In the genomic region with DNA sequence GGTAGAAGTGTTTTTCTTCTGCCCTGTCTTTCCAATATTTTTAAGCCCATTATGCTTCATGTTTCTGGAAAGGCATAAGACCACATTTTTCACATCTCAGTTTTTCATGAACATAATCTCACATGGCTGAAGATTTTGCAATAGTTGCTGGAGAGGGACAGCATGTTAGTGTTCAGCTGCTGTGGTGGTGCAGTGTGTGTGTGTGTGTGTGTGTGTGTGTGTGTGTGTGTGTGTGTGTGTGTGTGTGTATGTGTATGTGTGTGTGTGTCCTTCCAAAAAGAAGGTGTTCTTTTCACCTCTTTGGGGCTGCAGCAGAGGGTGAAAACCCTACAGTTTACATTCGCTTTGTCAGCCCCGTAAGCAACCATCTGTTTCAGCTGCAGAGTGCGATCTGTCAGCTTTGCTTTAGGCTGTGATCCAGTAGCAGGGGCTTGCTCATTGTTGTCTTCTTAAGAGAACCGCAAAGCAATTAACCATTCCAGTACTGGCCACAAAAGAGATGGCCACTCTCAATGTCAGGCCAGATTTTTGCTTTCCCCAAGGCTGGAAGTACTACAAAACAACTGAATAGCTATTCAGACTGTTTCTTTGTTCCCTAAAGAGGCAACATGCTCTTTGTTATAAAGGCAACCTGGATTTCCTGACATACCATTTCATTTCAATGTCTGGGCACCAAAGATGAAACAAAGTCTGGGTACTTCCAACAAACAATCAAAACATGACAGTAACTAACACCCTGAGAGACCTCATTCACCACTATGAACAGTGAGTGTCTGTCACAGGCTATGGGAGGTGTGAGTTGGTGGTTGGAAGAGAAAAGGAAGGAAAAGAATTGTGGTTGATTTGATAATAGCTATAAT, we compare ENCODE assay signal across 10 mouse cellular contexts.
DNase-seq lines count a peak whose midpoint lies in the region; ATAC-seq lines count a peak whose summit lies in the region.
"Had no signal": no experiment of that assay in that cellular context is flagged by ENCODE, and none has a peak within 500 bp of the region (broad histone marks: within the 10 kb centered on the region; RNA-seq: fewer than 3 reads in every experiment).

No protein-coding gene starts in this region.

- ATAC-seq in neural tube, embryonic 11.5 days (ENCODE audit: insufficient read depth, low FRiP score, low TSS enrichment) = peak; percentile 82
- ATAC-seq in embryonic facial prominence, embryonic 14.5 days (ENCODE audit: low read depth) = no peak
- ATAC-seq in kidney, embryonic 14.5 days (ENCODE audit: low FRiP score, low TSS enrichment) = no peak

- H3K9ac ChIP-seq in neural tube, embryonic 11.5 days (ENCODE audit: low read length) = no peak overlapping the region
- H3K9ac ChIP-seq in embryonic facial prominence, embryonic 14.5 days (ENCODE audit: low read depth, low read length) = peak overlapping the region; percentile 34; the same call in 1 of the 2 replicates
- H3K9ac ChIP-seq in kidney, embryonic 14.5 days (ENCODE audit: low read depth, low read length) = no peak overlapping the region
- H3K9ac ChIP-seq: limb, embryonic 15.5 days had no signal

- peak overlapping the region; percentile 9; the same call in 1 of the 2 replicates for H3K27ac ChIP-seq in neural tube, embryonic 11.5 days (ENCODE audit: low read depth, low read length)
- H3K27ac ChIP-seq in embryonic facial prominence, embryonic 14.5 days (replicated peaks; ENCODE audit: low read depth, low read length) = no peak overlapping the region
- no peak overlapping the region for H3K27ac ChIP-seq in kidney, embryonic 14.5 days (ENCODE audit: low read depth, low read length)
- H3K27ac ChIP-seq: limb, embryonic 15.5 days had no signal

- no peaks in the 10 kb centered on the region for H3K4me1 ChIP-seq in neural tube, embryonic 11.5 days (ENCODE audit: control insufficient read depth, insufficient read depth, low read length)
- 0 out of 2 replicates have a peak, but pooled peaks cover 4% of the 10 kb centered on the region for H3K4me1 ChIP-seq in embryonic facial prominence, embryonic 14.5 days (ENCODE audit: control insufficient read depth, insufficient read depth, low read length)
- no peaks in the 10 kb centered on the region for H3K4me1 ChIP-seq in kidney, embryonic 14.5 days (ENCODE audit: control insufficient read depth, insufficient read depth, low read length)

- H3K4me2 ChIP-seq in neural tube, embryonic 11.5 days (ENCODE audit: low read depth) = no peak overlapping the region
- no peak overlapping the region for H3K4me2 ChIP-seq in embryonic facial prominence, embryonic 14.5 days (ENCODE audit: low read depth, low read length)
- H3K4me2 ChIP-seq in kidney, embryonic 14.5 days (replicated peaks; ENCODE audit: low read depth, low read length) = no peak overlapping the region
- H3K4me2 ChIP-seq: limb, embryonic 15.5 days had no signal

- 13% methylated on average over 4 of the region's 4 CpGs for WGBS in neural tube, embryonic 11.5 days
- 14% methylated on average over 4 of the region's 4 CpGs for WGBS in embryonic facial prominence, embryonic 14.5 days
- WGBS in kidney, embryonic 14.5 days = 17% methylated on average over 4 of the region's 4 CpGs

- no peaks in the 10 kb centered on the region for H3K9me3 ChIP-seq in neural tube, embryonic 11.5 days (ENCODE audit: control insufficient read depth, low read length)
- H3K9me3 ChIP-seq in embryonic facial prominence, embryonic 14.5 days (ENCODE audit: control insufficient read depth, low read length) = no peaks in the 10 kb centered on the region
- no peaks in the 10 kb centered on the region for H3K9me3 ChIP-seq in kidney, embryonic 14.5 days (ENCODE audit: control insufficient read depth, low read length)
- H3K9me3 ChIP-seq: G1E; limb, embryonic 15.5 days had no signal

- H3K27me3 ChIP-seq in neural tube, embryonic 11.5 days (ENCODE audit: control insufficient read depth, insufficient read depth, low read length) = no peaks in the 10 kb centered on the region
- H3K27me3 ChIP-seq in embryonic facial prominence, embryonic 14.5 days (replicated peaks; ENCODE audit: control insufficient read depth, insufficient read depth, low read length) = no peaks in the 10 kb centered on the region
- H3K27me3 ChIP-seq in kidney, embryonic 14.5 days (ENCODE audit: control insufficient read depth, insufficient read depth, low read length) = no peaks in the 10 kb centered on the region
- H3K27me3 ChIP-seq: limb, embryonic 15.5 days had no signal

- DNase-seq in neural tube, embryonic 11.5 days (ENCODE audit: low spot score) = peak; percentile 25
- no peak for DNase-seq in neural tube, embryonic 10.5 days (ENCODE audit: extremely low spot score, low spot score)
- peak; percentile 57 for DNase-seq in embryonic facial prominence, embryonic 14.5 days (ENCODE audit: low spot score)
- DNase-seq in layer of hippocampus, postnatal 10 days (ENCODE audit: low spot score in 2 of 2) = peak; percentile 16 to 28
- peak; percentile 75 for DNase-seq in retina, postnatal 1 day
- DNase-seq in ovary, postnatal 14 days (ENCODE audit: low spot score) = no peak
- no peak for DNase-seq in ovary, postnatal 10 days (ENCODE audit: low spot score)

- no peak overlapping the region for H3K4me3 ChIP-seq in neural tube, embryonic 11.5 days (ENCODE audit: low read depth, low read length)
- no peak overlapping the region for H3K4me3 ChIP-seq in embryonic facial prominence, embryonic 14.5 days (ENCODE audit: low read depth, low read length)
- H3K4me3 ChIP-seq in kidney, embryonic 14.5 days (ENCODE audit: low read length) = no peak overlapping the region
- H3K4me3 ChIP-seq: limb, embryonic 15.5 days had no signal

- H3K36me3 ChIP-seq in neural tube, embryonic 11.5 days (ENCODE audit: control insufficient read depth, insufficient read depth, low read length) = no peaks in the 10 kb centered on the region
- H3K36me3 ChIP-seq in embryonic facial prominence, embryonic 14.5 days (ENCODE audit: control insufficient read depth, insufficient read depth, low read length) = no peaks in the 10 kb centered on the region
- H3K36me3 ChIP-seq in kidney, embryonic 14.5 days (ENCODE audit: control insufficient read depth, insufficient read depth, low read length) = no peaks in the 10 kb centered on the region
- H3K36me3 ChIP-seq: G1E; limb, embryonic 15.5 days had no signal

Comparison
In these comparisons a context has a peak if more than half of its experiments do, and no peak if none do; other contexts are left out.
1. DNase-seq: peak in neural tube, embryonic 11.5 days (single experiment), embryonic facial prominence, embryonic 14.5 days (single experiment), layer of hippocampus, postnatal 10 days (2 of 2) and retina, postnatal 1 day (single experiment); none in neural tube, embryonic 10.5 days (single experiment), ovary, postnatal 14 days (single experiment) and ovary, postnatal 10 days (single experiment).